Mouse (Mus musculus) heart, adult 2 months (tissue): ENCODE results near the gene Hepacam.

Experiments used
- CTCF ChIP-seq: fragments of 200-600 bp; IDR thresholded peaks from 2 replicates; pipeline ENCODE4 v1.8.1; 2022; ENCODE audit warnings: antibody characterized with exemption, mild to moderate bottlenecking, moderate library complexity
- EP300 ChIP-seq: fragments of 200-500 bp; IDR thresholded peaks from 2 replicates; pipeline ENCODE4 v1.6.1; 2011; ENCODE audit warnings: low read depth, low read length, control low read depth; ENCODE audit not compliant: insufficient read depth

DNA sequence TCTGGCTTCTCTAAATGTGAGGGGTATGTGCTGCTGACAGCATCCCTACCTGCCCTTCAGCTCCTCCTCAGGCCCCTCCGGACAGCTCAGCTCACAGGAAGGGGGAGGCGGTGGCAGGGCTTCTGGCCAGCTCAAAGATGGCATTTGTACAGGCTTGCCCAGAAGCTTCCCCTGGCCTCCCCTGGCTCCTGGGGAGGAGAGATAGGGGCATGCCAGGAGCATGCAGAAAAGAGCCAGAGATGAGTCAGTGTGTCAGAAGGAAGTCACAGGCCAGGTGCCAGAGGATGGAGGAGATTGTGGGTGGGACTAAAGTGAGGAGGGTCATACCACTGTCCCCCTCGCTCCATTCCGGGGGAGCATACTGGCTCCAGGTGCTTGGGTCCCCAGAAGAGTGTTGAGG, 51.6 kb downstream of the Hepacam start:
- TF ChIP-seq CTCF: no peak
- no peak for TF ChIP-seq EP300
